ENCODE assay signal across 13 mouse cellular contexts in genomic region chr14:45321622-45322021, GRCm38 (mm10). TPM values are rescaled to one million over a fixed set of nuclear protein-coding genes. Genes with fewer than 3 reads are reported as not detected.
DNase-seq lines count a peak whose midpoint lies in the region; ATAC-seq and TF ChIP-seq lines count a peak whose summit lies in the region.
"Had no signal": no experiment of that assay in that cellular context is flagged by ENCODE, and none has a peak within 500 bp of the region (broad histone marks: within the 10 kb centered on the region; RNA-seq: fewer than 3 reads in every experiment).

No protein-coding gene starts in this region.

- peak overlapping the region; percentile 7; the same call in 1 of the 2 replicates for H3K27ac ChIP-seq in left cerebral cortex, adult 2 months
- H3K27ac ChIP-seq in cortical plate, adult 2 months (ENCODE audit: insufficient read depth, low read length), result 0 out of 2 replicates have a peak overlapping the region, but pooled peaks have one; percentile 16
- peak overlapping the region; percentile 82 for H3K27ac ChIP-seq in liver, embryonic 14.5 days
- H3K27ac ChIP-seq: hindbrain, postnatal 0 days; layer of hippocampus, adult 2 months; neural tube, embryonic 15.5 days had no signal

- intact Hi-C loops in left cerebral cortex, adult 2 months (cut with DNase I), result no loop called here
- intact Hi-C loops in left cerebral cortex, postnatal 4 days (cut with DNase I), result no loop called here

- no peak overlapping the region for H3K4me3 ChIP-seq in left cerebral cortex, adult 2 months
- H3K4me3 ChIP-seq in cortical plate, adult 2 months (ENCODE audit: insufficient read depth, low read length), result no peak overlapping the region
- H3K4me3 ChIP-seq in liver, embryonic 14.5 days (ENCODE audit: insufficient read depth in 1 of 2, low read depth in 2 of 2, low read length in 2 of 2), result no peak overlapping the region
- H3K4me3 ChIP-seq: layer of hippocampus, adult 2 months; neural tube, embryonic 15.5 days had no signal

- 11% methylated on average over 5 of the region's 5 CpGs for WGBS in liver, embryonic 14.5 days (ENCODE audit: insufficient replicate concordance)

- peak overlapping the region; percentile 38 for H3K9ac ChIP-seq in liver, embryonic 14.5 days (replicated peaks)
- H3K9ac ChIP-seq: neural tube, embryonic 15.5 days had no signal

- H3K9me3 ChIP-seq in liver, embryonic 14.5 days (ENCODE audit: control insufficient read depth, low read length), result no peaks in the 10 kb centered on the region
- H3K9me3 ChIP-seq: neural tube, embryonic 15.5 days had no signal

- no peaks in the 10 kb centered on the region for H3K27me3 ChIP-seq in liver, embryonic 14.5 days (ENCODE audit: control insufficient read depth, insufficient read depth, low read length)
- H3K27me3 ChIP-seq: neural tube, embryonic 15.5 days; Patski had no signal

- peak; percentile 36 for ATAC-seq in liver, embryonic 14.5 days (ENCODE audit: insufficient read depth)
- ATAC-seq: hindbrain, postnatal 0 days; Patski had no signal

- DNase-seq in left cerebral cortex, adult 2 months (ENCODE audit: extremely low spot score in 1 of 2, low spot score in 2 of 2), result no peak
- DNase-seq in left cerebral cortex, postnatal 4 days, result no peak
- DNase-seq in liver, embryonic 14.5 days (ENCODE audit: low read depth in 3 of 3, low spot score in 3 of 3), result peak; percentile 63 to 71 (median 66)
- DNase-seq in cerebellum, postnatal 14 days, result no peak
- DNase-seq in adrenal gland, adult 8-10 months, result no peak
- no peak for DNase-seq in embryo, embryonic 10.5 days (ENCODE audit: low spot score)
- DNase-seq: gastrocnemius, postnatal 36 days; retina, postnatal 1 day had no signal

- no peaks in the 10 kb centered on the region for H3K36me3 ChIP-seq in liver, embryonic 14.5 days (replicated peaks; ENCODE audit: control insufficient read depth, insufficient read depth, low read depth)
- H3K36me3 ChIP-seq: neural tube, embryonic 15.5 days had no signal

- no peak for TF ChIP-seq POLR2A in cortical plate, adult 2 months (IDR thresholded peaks at IDR 0.05; ENCODE audit: extremely low read depth, insufficient read depth, low read length)

- no peak for TF ChIP-seq CTCF in left cerebral cortex, adult 2 months (IDR thresholded peaks at IDR 0.05)
- TF ChIP-seq CTCF in cortical plate, adult 2 months (IDR thresholded peaks at IDR 0.05; ENCODE audit: extremely low read depth, insufficient read depth, low read length), result no peak
- no peak for TF ChIP-seq CTCF in liver, embryonic 14.5 days (IDR thresholded peaks at IDR 0.05; ENCODE audit: low read depth)

- peaks cover 3% of the 10 kb centered on the region; the same call in 1 of the 2 replicates for H3K4me1 ChIP-seq in cortical plate, adult 2 months (ENCODE audit: control insufficient read depth, insufficient read depth, low read length)
- peaks cover 43 to 46% of the 10 kb centered on the region in 2 experiments for H3K4me1 ChIP-seq in liver, embryonic 14.5 days (replicated peaks; ENCODE audit: control insufficient read depth in 2 of 2, insufficient read depth in 2 of 2, low read length in 1 of 2)

- H3K4me2 ChIP-seq in liver, embryonic 14.5 days (ENCODE audit: low read depth), result peak overlapping the region; percentile 49
- H3K4me2 ChIP-seq: neural tube, embryonic 15.5 days had no signal

- peak; percentile 91 for TF ChIP-seq EP300 in liver, embryonic 14.5 days (IDR thresholded peaks at IDR 0.05; ENCODE audit: low read depth)

RNA-seq across cellular contexts. Expression of gene Ero1l, which starts 3.1 kb away (rescaled TPM):
- total RNA-seq in left cerebral cortex, adult 2 months (2021), result 10 to 100 TPM; 43.8 to 49.4 TPM
- total RNA-seq in left cerebral cortex, postnatal 4 days (2021), result 10 to 100 TPM; 22.0 to 22.5 TPM
- polyA plus RNA-seq in cortical plate, adult 2 months (2012; rRNA removed), result 23.6 and 27.2 TPM in 2 replicates
- polyA plus RNA-seq in liver, embryonic 14.5 days (2012; rRNA removed), result 10.2 and 12.1 TPM in 2 replicates
- 25.6 and 30.4 TPM in 2 replicates for polyA plus RNA-seq in liver, embryonic 14.5 days (2014; fragmentation: Nextera tagmentation; extraction: Ambion mirVana)
- total RNA-seq in adrenal gland, adult 8-10 months (2022), result 10 to 100 TPM; 52.1 to 60.2 (median 54.6) TPM

RNA-seq across cellular contexts. Expression of gene Psmc6, which starts 8.0 kb away (rescaled TPM):
- 100 to 1,000 TPM in 1 of 2 experiments, 10 to 100 TPM in 1; 90.1 to 102 TPM for total RNA-seq in left cerebral cortex, adult 2 months (2021)
- total RNA-seq in left cerebral cortex, postnatal 4 days (2021), result 100 to 1,000 TPM; 118 to 132 TPM
- polyA plus RNA-seq in cortical plate, adult 2 months (2012; rRNA removed), result 87.2 and 88.7 TPM in 2 replicates
- 29.4 and 58.1 TPM in 2 replicates for polyA plus RNA-seq in liver, embryonic 14.5 days (2012; rRNA removed)
- polyA plus RNA-seq in liver, embryonic 14.5 days (2014; fragmentation: Nextera tagmentation; extraction: Ambion mirVana), result 113 and 115 TPM in 2 replicates
- total RNA-seq in adrenal gland, adult 8-10 months (2022), result 100 to 1,000 TPM; 101 to 144 (median 136) TPM

RNA-seq across cellular contexts. Expression of gene Styx, which starts 29.3 kb away (rescaled TPM):
- 10 to 100 TPM; 11.0 to 14.3 TPM for total RNA-seq in left cerebral cortex, adult 2 months (2021)
- total RNA-seq in left cerebral cortex, postnatal 4 days (2021), result 10 to 100 TPM; 25.1 to 38.8 TPM
- polyA plus RNA-seq in cortical plate, adult 2 months (2012; rRNA removed), result 13.0 and 14.7 TPM in 2 replicates
- 2.4 and 3.8 TPM in 2 replicates for polyA plus RNA-seq in liver, embryonic 14.5 days (2012; rRNA removed)
- 15.5 and 21.3 TPM in 2 replicates for polyA plus RNA-seq in liver, embryonic 14.5 days (2014; fragmentation: Nextera tagmentation; extraction: Ambion mirVana)
- 10 to 100 TPM; 20.7 to 25.4 (median 22.1) TPM for total RNA-seq in adrenal gland, adult 8-10 months (2022)

Comparison
In these comparisons a context has a peak if more than half of its experiments do, and no peak if none do; other contexts are left out.
1. DNase-seq: peak in liver, embryonic 14.5 days (3 of 3); none in left cerebral cortex, adult 2 months (0 of 2), left cerebral cortex, postnatal 4 days (single experiment), cerebellum, postnatal 14 days (0 of 2), adrenal gland, adult 8-10 months (single experiment) and embryo, embryonic 10.5 days (single experiment).
2. H3K27ac ChIP-seq: peak in every context shown above with its lines; median percentile 82 in liver, embryonic 14.5 days; 16 in cortical plate, adult 2 months; 7 in left cerebral cortex, adult 2 months.